Mouse (Mus musculus) adrenal gland, postnatal 36 days (tissue): ENCODE measurements around the gene Aif1. TPM values are rescaled to one million over a fixed set of nuclear protein-coding genes. Genes with fewer than 3 reads are reported as not detected.

Experiments
- DNase-seq, 2 experiments: peaks; one replicate each; pipeline ENCODE4 v3.0.0; 2021; ENCODE audit warnings: mixed read lengths in 1 of 2
- long read RNA-seq, 2 experiments: library from polyadenylated mRNA; stranded (forward); transcript quantifications; one replicate each; pipeline ENCODE4 v2.0.0; 2021; ENCODE audit warnings: borderline sequencing depth in 2 of 2
- total RNA-seq, 2 experiments: library from RNA; stranded (reverse); gene quantifications; 2 replicates each; pipeline ENCODE4 v1.2.3; 2021

Gene Aif1
- 1 to 10 TPM; 3.8 to 4.4 TPM for total RNA-seq
- long read RNA-seq, experiment 1, partial matches to known transcripts, result 0 of 6 reads
- long read RNA-seq, experiment 1, other reads (novel, unspliced or antisense), result 2 of 6 reads
- long read RNA-seq, experiment 2, partial matches to known transcripts, result 0 of 4 reads
- long read RNA-seq, experiment 2, other reads (novel, unspliced or antisense), result 0 of 4 reads

DNA sequence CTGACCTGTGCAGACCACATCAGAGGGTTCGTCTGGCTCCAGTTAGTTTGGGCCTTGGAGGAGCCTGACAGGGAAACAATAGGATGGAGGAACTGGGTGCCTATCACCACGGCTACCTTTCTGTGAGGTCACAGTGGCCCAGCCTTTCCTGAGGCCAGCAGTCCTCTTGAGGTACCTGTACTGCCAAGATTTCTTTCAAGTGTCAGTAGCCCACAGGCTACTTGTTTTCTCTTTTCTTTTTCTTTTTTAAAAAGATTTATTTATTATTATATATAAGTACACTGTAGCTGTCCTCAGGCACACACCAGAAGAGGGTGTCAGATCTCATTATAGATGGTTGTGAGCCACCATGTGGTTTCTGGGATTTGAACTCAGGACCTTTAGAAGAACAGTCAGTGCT, at the start of gene Aif1:
Aif1 (minus strand) TSS at position 101 of the 400 bp plus-strand sequence.
- no peak for DNase-seq

DNA sequence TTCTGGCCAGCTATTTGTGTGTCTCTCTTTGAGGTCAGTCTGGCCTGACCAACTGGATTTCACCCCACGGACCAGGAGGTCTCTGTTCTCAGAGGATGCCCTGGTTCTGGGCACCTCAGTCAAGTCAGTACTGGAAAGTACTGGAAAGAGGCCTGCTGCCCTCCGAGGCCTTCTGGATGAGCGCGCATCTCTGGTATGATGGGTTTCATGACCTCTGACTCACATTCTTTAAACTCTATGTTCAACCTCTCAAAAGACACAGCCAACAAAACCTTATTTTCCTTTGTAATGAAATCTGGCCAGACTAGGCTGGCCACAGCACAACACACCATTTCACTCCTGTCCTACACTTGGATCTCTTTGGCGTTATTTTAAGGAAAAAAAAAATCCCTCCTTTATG, 49.6 kb upstream of the Aif1 start:
- DNase-seq, result no peak

DNA sequence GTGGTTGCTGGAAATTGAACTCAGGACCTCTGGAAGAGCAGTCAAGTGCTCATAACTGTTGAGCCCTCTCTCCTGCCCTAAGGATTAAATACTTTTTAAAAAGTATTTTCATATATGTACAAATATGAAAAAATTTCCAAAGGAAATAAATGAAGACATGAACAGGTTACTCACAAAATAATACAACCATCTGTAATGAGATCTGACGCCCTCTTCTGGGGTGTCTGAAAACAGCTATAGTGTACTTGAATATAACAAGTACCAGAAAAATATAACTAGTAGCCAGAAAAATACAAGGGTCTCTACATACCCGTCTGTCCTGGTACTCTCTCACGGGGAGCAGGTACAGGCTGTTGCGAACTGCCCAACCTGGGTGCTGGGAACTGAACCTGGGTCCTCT, 48.8 kb upstream of the Aif1 start:
- DNase-seq, result no peak

DNA sequence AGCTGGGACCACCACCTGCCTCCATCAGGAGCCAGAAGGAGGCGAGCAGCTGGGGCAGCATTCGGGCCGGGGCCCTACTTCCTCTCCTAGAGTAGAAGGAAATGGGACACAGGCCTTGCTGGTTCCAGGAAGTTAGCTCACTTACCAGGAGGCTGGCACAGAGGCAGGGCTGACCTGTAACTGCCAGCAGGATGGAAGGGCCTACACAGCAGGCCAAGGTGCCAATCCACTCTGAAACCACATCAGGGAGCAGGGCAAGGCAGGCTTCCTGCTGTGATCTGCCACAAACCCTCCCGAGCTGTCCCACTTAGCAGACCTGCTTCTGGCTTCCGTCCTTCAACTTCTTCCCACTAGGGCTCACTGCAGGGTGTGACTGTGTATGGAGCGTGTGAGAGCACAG, 46.4 kb upstream of the Aif1 start:
- no peak for DNase-seq

DNA sequence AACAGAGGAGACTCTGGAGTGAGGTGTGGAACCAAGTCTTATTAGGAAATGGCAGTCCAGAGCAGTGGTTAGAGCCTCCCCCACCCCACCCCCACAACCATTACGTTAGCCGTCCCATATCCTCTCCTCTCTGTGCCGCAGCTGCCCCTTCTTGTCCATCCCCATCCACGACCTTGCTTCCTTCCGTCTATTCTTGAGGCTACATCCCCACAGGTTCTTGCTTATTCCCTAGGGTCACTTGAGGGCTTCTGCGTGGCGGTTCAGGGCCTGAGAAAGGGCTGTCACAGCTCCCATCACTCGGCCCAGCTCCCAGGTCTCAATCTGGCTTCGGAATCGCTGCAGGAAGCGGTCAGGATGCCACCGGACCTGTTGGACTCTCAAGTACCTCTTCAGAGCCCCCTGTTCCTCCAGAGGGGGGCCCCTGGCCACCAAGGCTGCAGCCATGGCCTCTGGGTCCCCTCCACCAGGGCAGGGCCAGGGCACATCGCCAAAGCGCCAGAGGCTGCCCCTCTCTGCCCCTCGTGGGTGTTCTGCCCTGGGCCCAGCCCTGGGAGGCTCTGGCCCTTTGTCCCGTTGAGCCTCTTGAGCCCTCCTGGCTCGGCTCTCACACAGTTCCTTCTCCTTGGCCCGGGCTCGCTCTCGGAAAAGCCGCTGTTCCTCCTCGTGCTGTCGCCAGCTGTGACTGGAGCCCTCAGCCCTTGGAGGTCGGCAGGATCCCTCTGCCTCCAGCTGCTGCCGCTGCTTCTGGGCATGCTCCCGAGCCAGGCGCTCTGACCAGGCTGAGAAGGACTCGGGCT, 44.5 kb upstream of the Aif1 start, which contains the start of gene Gm16181:
Gm16181 (plus strand) TSS at position 679 of the 797 bp plus-strand sequence.
- no peak for DNase-seq

DNA sequence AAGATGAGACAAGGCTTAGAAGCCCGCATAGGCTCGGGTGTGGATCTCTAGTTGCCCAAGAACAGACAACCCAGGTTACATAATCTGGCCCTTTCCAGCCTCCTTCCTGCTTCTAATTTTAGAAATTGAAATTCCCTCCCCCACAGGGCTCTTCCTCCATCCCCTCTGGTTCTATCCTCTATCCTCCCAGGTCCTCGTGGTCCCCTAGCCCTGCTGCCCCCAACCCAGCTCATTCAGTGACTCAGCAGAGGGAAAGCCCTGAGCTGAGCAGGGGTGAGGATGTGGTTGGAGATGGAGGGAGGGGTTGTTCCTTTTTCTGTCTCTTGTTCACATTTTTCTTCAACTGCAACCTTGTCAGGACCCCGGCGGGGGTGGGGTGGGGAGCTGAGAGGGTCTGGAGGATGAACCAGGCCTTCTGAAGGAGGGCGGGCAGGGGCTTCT, 43.8 kb upstream of the Aif1 start:
- DNase-seq, result no peak

DNA sequence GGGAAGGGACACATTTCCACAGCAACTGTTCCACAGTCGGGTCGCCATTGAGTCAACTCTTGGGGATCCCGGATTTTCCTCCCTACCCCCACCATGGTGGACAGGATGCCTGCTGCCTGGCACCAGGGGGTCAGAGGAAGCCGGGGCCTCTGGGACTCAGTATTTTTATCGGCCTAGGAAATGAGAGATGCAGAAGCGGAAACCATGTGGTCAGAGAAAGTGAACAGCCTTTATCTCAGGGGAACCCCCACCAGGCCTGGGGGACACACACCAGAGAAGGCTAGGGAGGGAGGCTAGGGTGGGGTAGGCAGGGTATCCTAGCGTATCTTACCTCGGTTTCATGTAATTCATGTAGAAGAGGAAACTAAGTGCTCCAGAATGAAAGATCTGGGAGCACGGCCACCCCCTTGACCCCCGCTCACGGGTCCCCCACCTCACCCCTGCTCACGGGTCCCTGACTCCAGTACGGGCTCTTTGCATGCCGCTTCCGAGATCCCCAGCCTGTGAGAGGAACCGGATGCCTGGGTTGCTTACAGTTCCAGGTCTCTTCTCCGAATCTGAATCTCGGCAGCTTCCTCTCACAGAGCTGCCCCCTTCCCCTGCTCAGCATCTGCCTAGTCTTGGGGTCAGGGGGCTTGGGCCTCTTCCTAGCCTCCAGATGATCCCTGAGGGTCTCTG, 42.8 kb upstream of the Aif1 start:
- peak; percentile 48 to 62 for DNase-seq

DNA sequence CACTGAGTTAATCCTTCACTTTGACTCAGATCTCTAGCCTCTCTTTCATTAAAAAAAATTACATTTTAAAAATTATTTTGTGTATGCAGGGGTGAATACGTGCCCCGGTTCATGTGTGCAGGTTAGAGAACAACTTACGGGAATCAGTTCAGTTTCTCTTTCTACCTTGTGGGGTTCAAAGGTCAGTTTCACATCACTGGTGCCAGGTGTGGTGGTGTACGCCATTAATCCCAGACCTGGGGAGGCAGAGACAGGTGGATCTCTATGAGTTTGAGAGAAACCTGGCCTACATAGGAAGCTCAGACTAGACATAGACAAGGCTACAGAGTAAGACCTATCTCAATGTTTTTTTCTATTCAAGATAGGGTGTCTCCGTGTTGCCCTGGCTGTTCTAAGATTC, 37.2 kb upstream of the Aif1 start:
- DNase-seq, result no peak

DNA sequence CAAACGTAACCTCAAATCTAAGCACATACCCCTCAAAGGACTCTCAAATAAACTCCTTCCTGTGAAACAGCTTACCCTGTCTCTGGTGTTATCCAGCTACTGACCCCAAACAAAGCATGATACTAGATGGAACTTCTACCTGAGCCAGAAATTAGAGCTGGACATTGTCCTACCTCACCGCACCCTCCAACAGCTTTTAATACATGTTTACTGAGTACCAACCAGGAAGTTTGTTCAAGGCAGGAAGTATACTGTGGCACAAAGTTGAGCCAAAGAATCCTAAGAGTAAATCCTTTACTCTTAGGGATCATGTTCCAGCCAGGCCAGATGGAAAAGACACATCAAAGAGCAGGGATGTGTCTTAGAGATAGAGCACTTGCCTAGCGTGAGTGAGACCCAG, 34.7 kb upstream of the Aif1 start:
- no peak for DNase-seq

DNA sequence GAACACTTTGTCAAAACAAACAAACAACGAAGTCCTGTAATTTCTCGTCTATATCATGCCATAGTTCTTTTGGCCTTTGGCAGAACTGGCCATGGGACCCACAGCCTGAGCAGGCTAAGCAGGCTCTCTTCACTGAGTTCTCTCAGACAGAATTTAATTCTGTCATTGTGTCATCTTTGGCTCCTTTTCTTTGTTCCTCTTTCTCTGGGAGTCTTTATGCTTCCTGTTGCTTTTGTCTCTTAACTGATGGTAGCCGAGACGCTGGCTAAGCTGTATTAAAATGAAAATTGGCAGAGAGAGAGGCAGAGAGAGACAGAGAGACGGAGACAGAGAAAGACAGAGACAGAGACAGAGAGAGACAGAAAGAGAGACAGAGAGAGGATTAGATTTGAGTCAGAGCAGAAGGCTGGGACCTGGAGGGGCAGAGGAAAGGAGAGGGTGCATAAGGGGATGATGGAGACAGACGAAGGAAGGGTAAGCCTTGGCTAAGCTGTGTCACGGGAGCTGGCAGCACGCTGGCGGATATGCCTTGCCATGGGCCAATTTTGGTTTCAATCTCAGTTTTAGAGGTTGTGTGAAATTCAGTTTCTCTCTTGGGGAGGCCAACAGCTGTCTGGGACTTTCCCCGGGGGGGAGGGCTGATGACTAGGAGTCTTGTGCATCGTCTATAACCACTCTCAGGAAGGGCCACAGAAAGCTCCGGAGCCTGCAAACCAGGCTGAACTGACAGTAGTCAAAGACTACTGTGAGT, 34.1 kb upstream of the Aif1 start:
- DNase-seq, result no peak

DNA sequence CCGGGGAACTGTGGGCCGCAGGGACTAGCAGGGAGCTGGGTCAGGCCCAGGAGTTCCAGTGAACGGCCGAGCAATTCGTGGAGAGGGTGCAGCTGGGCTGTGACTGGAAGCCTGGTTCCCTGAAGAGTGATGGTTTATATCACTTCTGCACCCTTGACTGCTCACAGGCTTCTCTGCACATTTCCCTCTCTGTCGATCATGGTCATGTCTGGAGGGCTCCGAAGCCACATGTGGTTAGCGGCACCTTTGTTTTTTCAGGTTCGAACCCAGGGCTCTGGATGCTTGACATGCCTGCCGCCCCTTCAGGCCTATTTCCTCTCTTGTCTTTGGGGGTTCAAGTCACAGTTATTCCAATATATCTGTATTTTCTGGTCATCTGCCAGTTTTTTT, 29.5 kb upstream of the Aif1 start:
- DNase-seq, result no peak

DNA sequence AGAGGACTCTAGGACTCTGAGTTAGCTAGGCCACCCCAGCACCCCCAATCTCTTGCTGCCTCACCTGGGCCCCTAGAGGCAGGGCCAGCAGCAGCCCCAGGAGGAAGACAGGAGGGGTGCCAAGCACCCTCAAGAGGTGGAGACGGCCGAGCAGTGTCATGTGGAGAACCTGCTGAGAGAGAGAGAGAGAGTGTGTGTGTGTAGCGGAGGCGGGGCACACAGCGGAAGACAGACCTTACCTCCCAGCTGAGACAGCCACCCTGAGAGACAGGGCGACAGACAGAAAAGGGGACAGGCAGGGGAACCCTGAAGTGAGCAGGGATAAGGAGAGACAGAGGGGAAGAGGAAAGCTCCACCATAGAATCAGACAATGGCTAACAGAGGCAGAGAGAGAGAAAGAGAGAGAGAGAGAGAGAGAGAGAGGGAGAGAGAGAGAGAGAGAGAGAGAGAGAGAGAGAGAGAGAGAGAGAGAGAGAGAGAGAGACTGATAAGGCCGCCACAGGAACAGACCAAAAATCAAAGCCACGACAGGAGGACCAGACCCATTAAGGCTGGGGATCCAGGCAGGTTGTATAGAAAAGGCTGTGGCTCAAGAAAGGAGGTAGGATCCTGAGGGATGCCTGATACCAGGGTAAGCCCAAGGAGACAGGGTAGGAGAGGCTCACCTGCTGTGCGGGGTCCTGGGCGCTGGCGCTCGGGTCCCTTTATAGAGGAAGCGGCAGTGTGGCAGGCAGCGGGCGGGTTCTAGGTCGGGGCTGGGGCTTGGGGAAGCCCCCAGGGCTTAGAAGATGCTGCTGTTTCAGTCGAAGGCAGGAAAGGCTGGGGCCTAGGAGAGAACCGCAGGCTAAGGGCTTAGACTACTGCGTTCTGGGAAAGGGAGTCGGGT, 28.9 kb upstream of the Aif1 start, which contains the start of gene Lta:
Lta (minus strand) TSS at position 858 of the 886 bp plus-strand sequence.
- DNase-seq, result no peak

DNA sequence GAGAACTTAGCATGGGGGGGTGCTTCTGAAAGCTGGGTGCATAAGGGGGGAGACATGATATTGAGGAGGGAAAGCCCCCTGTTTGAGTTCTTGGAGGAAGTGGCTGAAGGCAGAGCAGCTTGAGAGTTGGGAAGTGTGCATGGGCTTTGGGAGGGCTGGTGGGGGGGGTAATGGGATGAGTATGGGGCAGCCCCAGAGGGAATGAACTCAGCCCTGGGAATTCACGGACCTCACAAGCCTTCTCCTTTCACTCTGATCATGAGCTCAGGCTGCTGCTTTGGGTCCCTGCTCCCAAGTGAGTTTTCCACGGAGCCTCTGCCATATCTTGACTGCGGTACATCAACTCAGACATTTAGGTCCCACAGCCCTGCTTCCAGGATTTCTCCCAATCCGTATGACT, 26.6 kb upstream of the Aif1 start:
- DNase-seq, result no peak

DNA sequence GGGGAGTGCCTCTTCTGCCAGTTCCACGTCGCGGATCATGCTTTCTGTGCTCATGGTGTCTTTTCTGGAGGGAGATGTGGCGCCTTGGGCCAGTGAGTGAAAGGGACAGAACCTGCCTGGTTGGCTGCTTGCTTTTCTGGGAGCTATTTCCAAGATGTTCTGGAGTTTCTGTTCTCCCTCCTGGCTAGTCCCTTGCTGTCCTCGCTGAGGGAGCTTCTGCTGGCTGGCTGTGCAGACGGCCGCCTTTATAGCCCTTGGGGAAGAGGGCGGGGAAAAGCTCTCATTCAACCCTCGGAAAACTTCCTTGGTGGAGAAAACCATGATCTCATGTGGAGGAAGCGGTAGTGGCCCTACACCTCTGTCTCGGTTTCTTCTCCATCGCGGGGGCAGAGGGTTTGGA, 25.9 kb upstream of the Aif1 start, which contains the start of gene Tnf:
Tnf (minus strand) TSS at position 221 of the 400 bp plus-strand sequence.
- peak; percentile 51 to 69 for DNase-seq

DNA sequence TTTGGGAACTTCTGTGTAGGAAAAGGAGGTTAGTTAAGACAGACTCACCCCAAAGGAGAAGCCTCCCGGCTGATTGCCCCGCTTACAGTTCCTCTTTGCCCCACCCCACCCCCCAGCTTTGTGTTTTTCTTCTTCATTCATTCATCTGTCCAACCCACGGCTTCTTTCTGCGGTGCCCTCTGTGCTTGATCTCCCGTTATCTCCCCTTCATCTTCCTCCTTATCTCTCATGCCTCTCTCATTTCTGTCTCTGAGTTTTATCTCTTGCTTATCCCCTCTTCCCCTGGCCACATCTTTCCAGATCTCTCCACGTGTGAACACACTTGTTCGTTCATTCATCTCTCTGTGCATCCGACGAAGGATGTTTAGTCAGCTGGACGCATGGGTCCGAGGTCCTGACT, 25.3 kb upstream of the Aif1 start:
- no peak for DNase-seq

DNA sequence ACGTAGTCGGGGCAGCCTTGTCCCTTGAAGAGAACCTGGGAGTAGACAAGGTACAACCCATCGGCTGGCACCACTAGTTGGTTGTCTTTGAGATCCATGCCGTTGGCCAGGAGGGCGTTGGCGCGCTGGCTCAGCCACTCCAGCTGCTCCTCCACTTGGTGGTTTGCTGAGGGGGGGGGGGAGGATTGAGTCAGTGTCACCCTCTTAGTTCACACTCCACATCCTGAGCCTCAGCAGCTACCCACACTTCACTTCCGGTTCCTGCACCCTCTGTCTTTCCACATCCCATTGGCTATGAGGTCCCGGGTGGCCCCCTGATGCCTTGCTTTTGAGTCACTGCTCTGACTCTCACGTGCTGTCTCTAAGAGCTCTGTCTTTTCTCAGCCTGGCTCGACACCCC, 24.5 kb upstream of the Aif1 start:
- DNase-seq, result no peak

DNA sequence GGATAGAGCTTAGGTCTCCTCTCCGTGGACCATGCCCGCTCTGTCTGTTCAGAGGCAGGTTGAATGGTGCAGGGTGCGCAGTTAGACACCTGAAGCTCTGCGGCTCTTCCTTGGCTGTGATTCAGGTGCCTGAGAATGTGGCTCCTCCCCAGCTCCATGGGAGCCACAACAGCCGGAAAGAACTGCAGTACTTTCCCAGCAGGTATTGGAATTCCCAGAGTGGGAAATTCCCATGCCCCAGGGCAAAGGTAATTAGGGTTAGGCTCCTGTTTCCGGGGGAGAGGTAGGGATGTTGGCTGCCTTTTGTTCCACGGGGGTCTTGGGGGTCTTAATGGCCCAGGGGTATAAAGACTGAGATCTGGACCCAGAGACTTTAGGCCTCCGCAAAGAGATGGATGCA, 23.1 kb upstream of the Aif1 start:
- no peak for DNase-seq

DNA sequence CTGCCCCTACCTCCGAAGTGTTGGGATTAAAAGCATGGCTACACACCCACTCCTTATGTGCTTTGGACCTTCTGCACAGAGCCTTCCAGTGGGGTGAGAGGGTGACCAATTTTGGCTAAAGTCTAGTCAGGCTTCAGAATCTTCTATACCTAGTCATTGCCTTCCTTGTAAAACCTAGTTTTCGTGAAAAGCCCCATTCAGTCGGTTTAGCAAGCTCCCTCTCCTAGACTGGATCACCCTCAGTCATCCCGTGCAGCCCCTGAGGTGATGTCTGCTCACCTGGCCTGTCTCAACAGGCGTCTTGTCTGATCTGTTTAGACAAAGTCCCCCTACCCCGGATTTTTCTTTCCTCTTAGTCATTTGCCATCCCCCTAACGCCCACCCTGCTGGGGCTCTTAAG, 22.2 kb upstream of the Aif1 start:
- no peak for DNase-seq

DNA sequence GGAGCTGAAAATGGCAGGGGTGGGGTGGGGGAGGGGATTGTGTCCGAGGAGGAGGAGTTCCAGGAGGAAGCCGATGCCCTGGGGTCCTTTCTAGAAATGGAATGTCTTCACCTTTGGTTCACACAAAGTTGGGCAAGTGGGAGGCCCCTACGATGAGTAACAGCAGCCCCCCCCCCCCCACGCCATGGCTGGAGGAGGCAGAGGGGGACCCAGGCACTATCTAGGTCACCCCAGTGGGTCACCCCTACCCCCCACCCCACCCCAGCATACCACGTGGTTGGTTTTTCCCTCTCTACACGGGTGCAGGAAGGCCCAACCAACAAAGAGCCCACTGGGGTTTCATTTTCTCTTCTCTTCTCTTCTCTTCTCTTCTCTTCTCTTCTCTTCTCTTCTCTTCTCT, 21.3 kb upstream of the Aif1 start:
- DNase-seq, result no peak

DNA sequence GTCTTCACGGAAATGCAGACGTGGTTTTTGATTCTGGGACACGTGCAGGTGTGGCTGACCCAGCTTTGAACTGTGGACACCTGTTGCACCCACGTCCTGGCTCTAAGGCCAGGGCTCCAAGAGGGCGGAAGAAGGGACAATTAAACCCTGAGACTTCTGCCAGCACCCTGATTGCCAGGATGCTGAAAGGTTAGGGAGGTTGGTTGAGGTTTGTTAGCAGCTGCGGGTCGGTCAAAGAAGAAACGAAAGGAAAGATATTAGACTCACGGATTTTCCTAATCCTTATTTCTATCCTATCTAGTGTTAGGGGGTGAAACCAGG, 20.4 kb upstream of the Aif1 start:
- no peak for DNase-seq

DNA sequence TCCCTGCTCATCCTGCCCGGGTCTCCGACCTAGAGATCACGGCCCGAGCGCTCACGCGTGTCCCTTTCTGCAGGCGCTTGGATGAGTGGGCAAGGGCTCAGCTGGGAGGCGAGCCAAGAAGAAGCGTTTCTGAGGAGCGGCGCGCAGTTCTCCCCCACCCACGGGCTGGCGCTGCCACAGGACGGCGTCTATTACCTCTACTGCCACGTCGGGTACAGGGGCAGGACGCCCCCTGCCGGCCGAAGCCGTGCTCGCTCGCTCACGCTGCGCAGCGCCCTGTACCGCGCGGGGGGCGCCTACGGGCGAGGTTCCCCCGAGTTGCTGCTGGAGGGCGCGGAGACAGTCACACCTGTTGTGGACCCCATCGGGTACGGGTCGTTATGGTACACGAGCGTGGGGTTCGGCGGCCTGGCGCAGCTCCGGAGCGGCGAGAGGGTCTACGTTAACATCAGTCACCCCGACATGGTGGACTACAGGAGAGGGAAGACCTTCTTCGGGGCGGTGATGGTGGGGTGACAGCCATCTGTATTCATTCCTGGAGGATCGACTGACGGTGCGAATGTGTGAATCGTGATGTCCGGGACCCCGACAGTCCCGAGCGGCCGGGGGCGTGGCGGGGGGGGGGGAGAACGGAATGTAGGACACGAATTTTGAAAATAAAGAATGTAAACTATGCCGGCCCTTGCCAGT, 19.9 kb upstream of the Aif1 start:
- DNase-seq, result peak; percentile 88 to 92
